Mouse (Mus musculus): Measurements from ENCODE around the gene Scarb2.

GRCm38 (mm10) chr5:92488408-92488807, 18.2 kb downstream of the Scarb2 start:
- TF ChIP-seq CTCF (IDR thresholded peaks at IDR 0.05; ENCODE audit: insufficient read depth, low read depth, low read length) (no peak), POLR2A (IDR thresholded peaks at IDR 0.05; ENCODE audit: insufficient read depth, low read depth, low read length) (no peak)

All from olfactory bulb, adult 2 months (tissue).